Mouse (Mus musculus) Patski (cell line): ENCODE measurements around the gene Dlx2. TPM values are rescaled to one million over a fixed set of nuclear protein-coding genes. Genes with fewer than 3 reads are reported as not detected.
A peak's percentile ranks its signal among the peaks of the same experiment; 100 is the strongest.

Experiments used
- ATAC-seq: fragments of 100-300 bp; one replicate; pipeline ENCODE4 v1.8.0; 2021
- CTCF ChIA-PET: fragments of 350-600 bp; sonication (Branson Sonifier 250); formaldehyde crosslinking; loops from one replicate; lab custom pipeline; 2022; ENCODE audit warnings: inconsistent platforms; lab: Charles Lee
- POLR2A ChIA-PET: fragments of 350-600 bp; sonication (Branson Sonifier 250); formaldehyde crosslinking; loops from one replicate; lab custom pipeline; 2022; ENCODE audit warnings: antibody characterized with exemption, inconsistent platforms; lab: Charles Lee
- DNase-seq: peaks from one replicate; pipeline ENCODE4 v3.0.0-alpha.2; 2011; ENCODE audit warnings: low read depth, low spot score
- H3K27me3 ChIP-seq: fragments of 371-371 bp; one replicate; pipeline ENCODE4 v1.5.1; 2021
- CTCF ChIP-seq: fragments of 100-300 bp; IDR thresholded peaks from one replicate; pipeline ENCODE4 v1.5.1; 2021
- in situ Hi-C: fragments of 300-500 bp; cut with MboI; formaldehyde crosslinking; loops from 3 replicates; pipeline ENCODE4 v1.11.1; 2018; ENCODE audit warnings: low pct_unique_long_range_greater_than_20kb, mixed read lengths
- polyA plus RNA-seq: library from polyadenylated mRNA; unstranded; gene quantifications from one replicate; pipeline ENCODE4 v1.2.3, GENCODE M21; 2021

Dlx2 gene
- polyA plus RNA-seq, 1 experiment from 2014 or later = 1.1 TPM

GRCm38 (mm10) chr2:71541418-71542226 lies 4.9 kb downstream of the Dlx2 start:
- no peak for DNase-seq
- ChIA-PET CTCF (interaction anchor here (0.6 kb wide), 1 partner anchor 147 kb away, joined by 3 read pairs; no protein-coding TSS in a partner anchor), POLR2A (no interaction called here)
- ATAC-seq = no peak
- no peak for TF ChIP-seq CTCF
- no peaks in the 10 kb centered on the region for H3K27me3 ChIP-seq
- in situ Hi-C loops = loop anchor here (5.0 kb wide), 1 partner anchor 89 kb away; the partner anchor contains the start of gene Metap1d

GRCm38 (mm10) chr2:71540611-71541417 lies 5.7 kb downstream of the Dlx2 start:
- H3K27me3 ChIP-seq = no peaks in the 10 kb centered on the region
- TF ChIP-seq CTCF = no peak
- ATAC-seq = no peak
- no peak for DNase-seq
- CTCF ChIA-PET = no interaction called here
- POLR2A ChIA-PET = interaction anchor here (0.7 kb wide), 1 partner anchor 80 kb away, joined by 3 read pairs; no protein-coding TSS in a partner anchor
- in situ Hi-C loops = loop anchor here (5.0 kb wide), 1 partner anchor 89 kb away; the partner anchor contains the start of gene Metap1d

- CTCF ChIA-PET = interaction anchor here (2.0 kb wide), 1 partner anchor 19 kb away, joined by 5 read pairs; no protein-coding TSS in a partner anchor
- POLR2A ChIA-PET = interaction anchor here (0.5 to 0.9 kb wide), 2 partner anchors 8 to 79 kb away, joined by 3 to 4 read pairs; no protein-coding TSS in a partner anchor
- DNase-seq (no peak), ATAC-seq (no peak)
- no peaks in the 10 kb centered on the region for H3K27me3 ChIP-seq
- in situ Hi-C loops = no loop called here
- no peak for TF ChIP-seq CTCF
Measured at GRCm38 (mm10) chr2:71534242-71535052, 12.1 kb downstream of the Dlx2 start.

GRCm38 (mm10) chr2:71533094-71533493 lies 13.5 kb downstream of the Dlx2 start:
- POLR2A ChIA-PET = no interaction called here
- CTCF ChIA-PET = no interaction called here
- in situ Hi-C loops = no loop called here
- DNase-seq = no peak
- TF ChIP-seq CTCF = no peak
- H3K27me3 ChIP-seq = no peaks in the 10 kb centered on the region
- ATAC-seq = no peak

GRCm38 (mm10) chr2:71531990-71532970 lies 14.3 kb downstream of the Dlx2 start:
- no peak for TF ChIP-seq CTCF
- in situ Hi-C loops = no loop called here
- no peak for ATAC-seq
- DNase-seq = no peak
- no peaks in the 10 kb centered on the region for H3K27me3 ChIP-seq
- ChIA-PET CTCF (no interaction called here), POLR2A (no interaction called here)

GRCm38 (mm10) chr2:71531124-71531590 lies 15.4 kb downstream of the Dlx2 start:
- ChIA-PET POLR2A (no interaction called here), CTCF (no interaction called here)
- in situ Hi-C loops = no loop called here
- DNase-seq = no peak
- H3K27me3 ChIP-seq = no peaks in the 10 kb centered on the region
- ATAC-seq = no peak
- TF ChIP-seq CTCF = no peak

- no peaks in the 10 kb centered on the region for H3K27me3 ChIP-seq
- ChIA-PET POLR2A (no interaction called here), CTCF (no interaction called here)
- TF ChIP-seq CTCF = no peak
- no peak for ATAC-seq
- in situ Hi-C loops = no loop called here
- no peak for DNase-seq
Measured at GRCm38 (mm10) chr2:71530391-71531123, 16.0 kb downstream of the Dlx2 start.

- POLR2A ChIA-PET = interaction anchor here (0.8 kb wide), 1 partner anchor 21 kb away, joined by 3 read pairs; no protein-coding TSS in a partner anchor
- no peaks in the 10 kb centered on the region for H3K27me3 ChIP-seq
- ATAC-seq (peak; percentile 90), DNase-seq (peak; percentile 71)
- in situ Hi-C loops = no loop called here
- no peak for TF ChIP-seq CTCF
- CTCF ChIA-PET = no interaction called here
Measured at GRCm38 (mm10) chr2:71529511-71530351, 16.8 kb downstream of the Dlx2 start.
